Mouse (Mus musculus) layer of hippocampus, postnatal 14 days (tissue): ENCODE measurements at regions not wholly inside any gene's neighbourhood (a gene's known extent, or its start where the extent isn't known, plus 50 kb on each side); places are given as distances from the start of the nearest gene placed in this dataset.

ENCODE experiments used
- DNase-seq, 2 experiments: peaks; one replicate each; pipeline ENCODE4 v3.0.0; 2021 to 2022; ENCODE audit warnings: low spot score in 2 of 2, mixed read lengths in 1 of 2

DNA sequence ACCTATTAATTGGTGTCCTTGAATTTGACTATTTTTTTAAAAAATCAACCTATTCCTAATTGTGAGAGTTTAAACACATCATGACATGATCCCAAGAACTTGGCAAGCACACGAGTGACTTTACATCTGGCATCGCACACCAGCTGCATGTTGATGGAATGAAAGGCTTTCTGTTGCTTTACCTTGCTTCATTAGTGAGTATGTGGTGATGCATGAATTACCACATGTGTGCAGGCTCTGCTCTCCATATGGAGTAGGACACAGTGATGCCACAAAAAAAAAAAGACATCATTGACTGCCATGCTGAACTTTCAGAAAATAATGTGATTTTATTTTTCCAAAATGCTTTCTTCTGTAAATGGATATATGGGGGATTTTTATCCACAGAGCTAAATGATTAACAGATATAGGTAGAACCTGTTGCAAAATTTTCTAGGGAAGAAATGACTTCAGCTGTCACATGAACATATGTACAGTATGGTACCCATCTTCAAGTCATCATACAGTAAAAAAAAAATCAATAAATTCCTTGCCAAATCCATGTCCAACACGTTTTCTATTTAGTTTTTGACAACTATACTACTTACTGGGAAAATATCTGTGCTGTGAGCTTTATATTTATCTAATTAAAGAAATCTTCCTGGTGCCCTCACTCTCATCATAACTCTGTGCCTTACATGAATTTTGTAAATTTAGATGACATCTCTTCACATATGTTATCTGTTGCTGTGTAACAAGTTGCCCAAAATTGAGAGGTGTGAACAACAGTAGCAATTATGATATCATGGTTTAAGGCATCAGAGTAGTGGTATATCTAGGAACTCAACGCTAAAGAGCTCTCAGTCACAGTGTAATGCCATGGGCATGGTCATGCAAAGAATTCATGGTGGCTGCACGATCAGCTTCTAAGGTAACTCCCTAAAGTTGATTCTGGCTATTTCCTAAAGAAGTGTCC lies 84.0 kb upstream of the Arrdc3 start:
- DNase-seq = no peak

DNA sequence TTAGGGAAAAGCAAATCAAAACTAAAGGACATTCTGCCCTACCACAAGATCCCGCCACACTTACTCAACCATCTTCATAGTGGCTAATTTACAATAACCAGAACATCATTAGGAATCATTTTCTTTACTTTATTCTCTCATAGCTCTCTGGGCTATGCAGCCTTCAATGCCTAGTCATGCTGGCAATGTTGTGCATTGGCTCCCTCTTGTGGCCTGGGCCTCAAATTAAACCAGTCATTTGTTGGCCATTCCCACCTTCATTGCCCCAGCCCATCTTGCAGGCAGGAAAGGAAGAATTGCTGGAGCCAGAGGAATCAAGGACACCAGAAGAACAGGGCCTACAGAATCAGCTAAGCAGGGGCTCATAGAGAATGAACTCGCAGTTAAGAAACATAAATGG lies 77.0 kb upstream of the Arrdc3 start:
- peak in 1 of 2 experiments; percentile 5 for DNase-seq

DNA sequence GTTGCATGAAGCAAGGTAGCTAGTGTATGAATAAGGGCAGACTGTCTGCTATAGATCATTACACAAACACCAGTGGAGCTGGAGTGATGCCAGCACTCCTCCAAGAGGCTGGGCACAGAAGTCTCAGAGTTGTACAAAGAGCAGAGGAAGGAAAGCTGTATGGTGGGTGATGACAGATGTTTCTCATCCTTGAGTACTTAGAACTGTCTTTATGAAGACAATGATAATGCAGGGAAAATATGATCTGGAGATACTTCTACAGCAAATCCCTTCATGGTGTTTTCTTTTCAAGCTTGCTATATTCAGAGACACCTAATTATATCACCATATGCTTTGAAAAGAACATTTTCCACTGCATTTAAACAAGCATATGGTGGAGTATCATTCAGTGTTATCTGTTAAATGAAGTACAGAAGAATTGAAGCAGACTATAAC lies 56.1 kb upstream of the Arrdc3 start:
- peak; percentile 3 to 18 for DNase-seq
